Mouse (Mus musculus) hindbrain, embryonic 15.5 days (tissue): ENCODE data around the gene Tbc1d22a. TPM values are rescaled to one million over a fixed set of nuclear protein-coding genes. Genes with fewer than 3 reads are reported as not detected.

Experiments used
- ATAC-seq: fragments of 200-750 bp; cut with Nextera tagmentation; 2 replicates; pipeline ENCODE4 v1.8.0; 2017; ENCODE audit warnings: low read depth, moderate number of reproducible peaks, moderate TSS enrichment; ENCODE audit not compliant: low FRiP score
- H3K27ac ChIP-seq: fragments of 300-500 bp; sonication (generic); replicated peaks from 2 replicates; pipeline ENCODE4 v1.5.1; 2015; ENCODE audit warnings: mild to moderate bottlenecking, inconsistent platforms
- H3K27me3 ChIP-seq: fragments of 300-500 bp; sonication (generic); 2 replicates; pipeline ENCODE4 v1.6.1; 2015; ENCODE audit warnings: control low read depth, inconsistent platforms
- H3K36me3 ChIP-seq: fragments of 300-500 bp; sonication (generic); 2 replicates; pipeline ENCODE4 v1.6.1; 2015; ENCODE audit warnings: control low read depth, inconsistent platforms
- H3K4me1 ChIP-seq: fragments of 300-500 bp; sonication (generic); replicated peaks from 2 replicates; pipeline ENCODE4 v1.6.1; 2015; ENCODE audit warnings: control low read depth, inconsistent platforms
- H3K4me2 ChIP-seq: fragments of 300-500 bp; sonication (generic); 2 replicates; pipeline ENCODE4 v1.6.1; 2015; ENCODE audit warnings: moderate library complexity, mild to moderate bottlenecking, inconsistent platforms
- H3K4me3 ChIP-seq: fragments of 300-500 bp; sonication (generic); 2 replicates; pipeline ENCODE4 v1.5.1; 2015; ENCODE audit warnings: mild to moderate bottlenecking, inconsistent platforms
- H3K9ac ChIP-seq: fragments of 300-500 bp; sonication (generic); 2 replicates; pipeline ENCODE4 v1.6.1; 2015; ENCODE audit warnings: inconsistent platforms
- H3K9me3 ChIP-seq: fragments of 300-500 bp; sonication (generic); 2 replicates; pipeline ENCODE4 v1.6.1; 2016; ENCODE audit warnings: control low read depth, inconsistent platforms
- WGBS: fragments of 180-500 bp; shearing (Covaris S2); methylation state at CpG from one replicate; pipeline ENCODE4 v1.1.7; 2015; 5-methylcytosine and 5-hydroxymethylcytosine counted together
- polyA plus RNA-seq: library from polyadenylated mRNA; unstranded; fragments of >200 nt; fragmentation: Nextera tagmentation; extraction: Ambion mirVana; gene quantifications from 2 replicates; pipeline ENCODE4 v1.2.1, GENCODE M21; 2015

Tbc1d22a gene
- polyA plus RNA-seq, 1 experiment from 2014 or later, result 13.2 TPM

- ATAC-seq, result no peak
- Histone ChIP-seq H3K27ac (no peak overlapping the region), H3K9ac (no peak overlapping the region), H3K4me1 (peaks cover 17% of the 10 kb centered on the region), H3K36me3 (no peaks in the 10 kb centered on the region), H3K27me3 (no peaks in the 10 kb centered on the region), H3K4me2 (peak overlapping the region; percentile 3; the same call in 1 of the 2 replicates), H3K9me3 (no peaks in the 10 kb centered on the region), H3K4me3 (no peak overlapping the region)
- 21% methylated on average over 10 of the region's 10 CpGs for WGBS
These were observed 39.2 kb downstream of the Tbc1d22a start for GRCm38 (mm10) chr15:86253411-86253810.

GRCm38 (mm10) chr15:86256201-86256600 is 41.9 kb downstream of the Tbc1d22a start:
- ATAC-seq, result peak; percentile 24; the same call in 1 of the 2 replicates
- Histone ChIP-seq H3K4me3 (no peak overlapping the region), H3K4me1 (peaks cover 21% of the 10 kb centered on the region), H3K27ac (no peak overlapping the region), H3K9ac (no peak overlapping the region), H3K9me3 (no peaks in the 10 kb centered on the region), H3K27me3 (no peaks in the 10 kb centered on the region), H3K4me2 (no peak overlapping the region), H3K36me3 (no peaks in the 10 kb centered on the region)
- WGBS, result 75% methylated on average over 5 of the region's 5 CpGs

- Histone ChIP-seq H3K27me3 (no peaks in the 10 kb centered on the region), H3K9me3 (no peaks in the 10 kb centered on the region), H3K4me2 (no peak overlapping the region), H3K4me3 (no peak overlapping the region), H3K4me1 (peaks cover 21% of the 10 kb centered on the region), H3K9ac (no peak overlapping the region), H3K36me3 (no peaks in the 10 kb centered on the region), H3K27ac (no peak overlapping the region)
- peak; percentile 55; the same call in 1 of the 2 replicates for ATAC-seq
- 54% methylated on average over 4 of the region's 4 CpGs for WGBS
These were observed 42.5 kb downstream of the Tbc1d22a start for GRCm38 (mm10) chr15:86256728-86257179.

- Histone ChIP-seq H3K4me1 (peaks cover 21% of the 10 kb centered on the region), H3K9me3 (no peaks in the 10 kb centered on the region), H3K27ac (no peak overlapping the region), H3K27me3 (no peaks in the 10 kb centered on the region), H3K36me3 (no peaks in the 10 kb centered on the region), H3K9ac (no peak overlapping the region), H3K4me3 (no peak overlapping the region), H3K4me2 (no peak overlapping the region)
- WGBS, result 82% methylated on average over 9 of the region's 9 CpGs
- no peak for ATAC-seq
These were observed 43.8 kb downstream of the Tbc1d22a start for GRCm38 (mm10) chr15:86257916-86258685.

- H3K36me3 ChIP-seq, result no peaks in the 10 kb centered on the region
- H3K4me3 ChIP-seq, result no peak overlapping the region
- H3K9me3 ChIP-seq, result no peaks in the 10 kb centered on the region
- H3K4me2 ChIP-seq, result no peak overlapping the region
- peaks cover 13% of the 10 kb centered on the region for H3K4me1 ChIP-seq
- ATAC-seq, result no peak
- H3K9ac ChIP-seq, result no peak overlapping the region
- no peak overlapping the region for H3K27ac ChIP-seq
- WGBS, result 66% methylated on average over 4 of the region's 4 CpGs
- no peaks in the 10 kb centered on the region for H3K27me3 ChIP-seq
These were observed 45.0 kb downstream of the Tbc1d22a start for GRCm38 (mm10) chr15:86259233-86259632.

GRCm38 (mm10) chr15:86260111-86260510 is 45.9 kb downstream of the Tbc1d22a start:
- Histone ChIP-seq H3K9me3 (no peaks in the 10 kb centered on the region), H3K9ac (no peak overlapping the region), H3K36me3 (no peaks in the 10 kb centered on the region), H3K27me3 (no peaks in the 10 kb centered on the region), H3K4me3 (no peak overlapping the region), H3K4me1 (peaks cover 13% of the 10 kb centered on the region), H3K27ac (no peak overlapping the region), H3K4me2 (no peak overlapping the region)
- ATAC-seq, result no peak
- WGBS, result 84% methylated on average over 4 of the region's 4 CpGs

- no peak for ATAC-seq
- no peak overlapping the region for H3K27ac ChIP-seq
- no peaks in the 10 kb centered on the region for H3K27me3 ChIP-seq
- no peaks in the 10 kb centered on the region for H3K9me3 ChIP-seq
- 0 out of 2 replicates have a peak, but pooled peaks cover 3% of the 10 kb centered on the region for H3K4me1 ChIP-seq
- no peak overlapping the region for H3K4me2 ChIP-seq
- no peak overlapping the region for H3K4me3 ChIP-seq
- H3K36me3 ChIP-seq, result no peaks in the 10 kb centered on the region
- 74% methylated on average over 3 of the region's 3 CpGs for WGBS
- H3K9ac ChIP-seq, result no peak overlapping the region
These were observed 50.1 kb downstream of the Tbc1d22a start for GRCm38 (mm10) chr15:86264389-86264788.

- Histone ChIP-seq H3K36me3 (no peaks in the 10 kb centered on the region), H3K27ac (no peak overlapping the region), H3K4me3 (no peak overlapping the region), H3K4me1 (no peaks in the 10 kb centered on the region), H3K9me3 (no peaks in the 10 kb centered on the region), H3K9ac (no peak overlapping the region), H3K27me3 (no peaks in the 10 kb centered on the region), H3K4me2 (no peak overlapping the region)
- 57% methylated on average over 7 of the region's 7 CpGs for WGBS
- no peak for ATAC-seq
These were observed 50.5 kb downstream of the Tbc1d22a start for GRCm38 (mm10) chr15:86264803-86265202.

GRCm38 (mm10) chr15:86266975-86267374 is 52.7 kb downstream of the Tbc1d22a start:
- Histone ChIP-seq H3K9me3 (no peaks in the 10 kb centered on the region), H3K27ac (no peak overlapping the region), H3K36me3 (no peaks in the 10 kb centered on the region), H3K4me2 (no peak overlapping the region), H3K9ac (no peak overlapping the region), H3K4me1 (no peaks in the 10 kb centered on the region), H3K27me3 (no peaks in the 10 kb centered on the region), H3K4me3 (no peak overlapping the region)
- WGBS, result 66% methylated on average over 4 of the region's 4 CpGs
- ATAC-seq, result no peak

GRCm38 (mm10) chr15:86268526-86268925 is 54.3 kb downstream of the Tbc1d22a start:
- Histone ChIP-seq H3K4me1 (no peaks in the 10 kb centered on the region), H3K9me3 (no peaks in the 10 kb centered on the region), H3K27me3 (no peaks in the 10 kb centered on the region), H3K4me2 (no peak overlapping the region), H3K36me3 (no peaks in the 10 kb centered on the region), H3K4me3 (no peak overlapping the region), H3K9ac (no peak overlapping the region), H3K27ac (no peak overlapping the region)
- WGBS, result 67% methylated on average over 1 of the region's 1 CpGs
- no peak for ATAC-seq

- no peak overlapping the region for H3K4me2 ChIP-seq
- ATAC-seq, result no peak
- H3K27me3 ChIP-seq, result no peaks in the 10 kb centered on the region
- H3K4me3 ChIP-seq, result no peak overlapping the region
- no peaks in the 10 kb centered on the region for H3K36me3 ChIP-seq
- H3K9me3 ChIP-seq, result no peaks in the 10 kb centered on the region
- WGBS, result 69% methylated on average over 7 of the region's 7 CpGs
- no peak overlapping the region for H3K9ac ChIP-seq
- H3K4me1 ChIP-seq, result peaks cover 47% of the 10 kb centered on the region
- no peak overlapping the region for H3K27ac ChIP-seq
These were observed 61.5 kb downstream of the Tbc1d22a start for GRCm38 (mm10) chr15:86275754-86276153.

GRCm38 (mm10) chr15:86276538-86277264 is 62.4 kb downstream of the Tbc1d22a start:
- WGBS, result 32% methylated on average over 11 of the region's 11 CpGs
- H3K27ac ChIP-seq, result peak overlapping the region; percentile 69

More at GRCm38 (mm10) chr15:86276538-86277264, 62.4 kb downstream of the Tbc1d22a start:
- peak; percentile 39; the same call in 1 of the 2 replicates for ATAC-seq
- H3K9ac ChIP-seq, result no peak overlapping the region
- H3K4me2 ChIP-seq, result no peak overlapping the region; the same call in 1 of the 2 replicates
- no peaks in the 10 kb centered on the region for H3K27me3 ChIP-seq
- H3K4me3 ChIP-seq, result no peak overlapping the region
- no peaks in the 10 kb centered on the region for H3K9me3 ChIP-seq
- peaks cover 47% of the 10 kb centered on the region for H3K4me1 ChIP-seq
- H3K36me3 ChIP-seq, result no peaks in the 10 kb centered on the region
